Mouse (Mus musculus): Measurements from ENCODE around the gene Tcp11.

DNA sequence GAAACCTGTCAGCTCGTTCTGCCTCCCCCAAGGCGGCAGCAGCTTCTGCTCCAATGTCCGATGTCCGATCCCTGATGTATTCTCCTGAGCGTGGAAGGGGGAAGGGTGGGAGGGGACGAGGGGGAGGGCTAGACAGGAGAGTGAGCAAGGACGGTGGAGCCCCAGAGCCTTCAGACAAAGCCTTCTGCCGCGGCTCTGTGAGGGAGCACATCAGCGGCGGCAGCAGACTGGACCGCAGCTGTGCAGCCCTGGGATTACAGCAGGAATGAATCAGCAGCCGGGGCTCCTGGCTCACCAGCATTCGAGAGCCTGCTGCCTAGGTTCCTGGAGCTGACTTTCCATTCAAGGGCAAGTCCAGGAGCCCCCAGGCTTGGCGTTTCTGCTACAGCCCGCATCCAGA lies 39.8 kb downstream of the Tcp11 start:
- TF ChIP-seq CTCF (IDR thresholded peaks at IDR 0.05; ENCODE audit: insufficient read depth, low read length) (no peak), POLR2A (IDR thresholded peaks at IDR 0.05; ENCODE audit: borderline replicate concordance, extremely low read depth, low read depth, low read length) (no peak)

Measured in lung, adult 2 months (tissue).